Mouse (Mus musculus): ENCODE data around the gene Gpr4.

GRCm38 (mm10) chr7:19197985-19198384, 14.4 kb upstream of the Gpr4 start:
- TF ChIP-seq CTCF (IDR thresholded peaks at IDR 0.05; ENCODE audit: low read depth) = peak; percentile 41
- no peak for TF ChIP-seq EP300 (IDR thresholded peaks at IDR 0.05; ENCODE audit: low read depth)
